Mouse (Mus musculus) liver, embryonic 16.5 days (tissue): ENCODE measurements around the gene Ficd. TPM values are rescaled to one million over a fixed set of nuclear protein-coding genes. Genes with fewer than 3 reads are reported as not detected.
A peak's percentile ranks its signal among the peaks of the same experiment; 100 is the strongest.

ENCODE experiments used
- ATAC-seq: fragments of 200-750 bp; cut with Nextera tagmentation; 2 replicates; pipeline ENCODE4 v1.8.0; 2017; ENCODE audit warnings: low read depth, mild to moderate bottlenecking, moderate number of reproducible peaks, moderate library complexity
- H3K27ac ChIP-seq: fragments of 300-500 bp; sonication (generic); 2 replicates; pipeline ENCODE4 v1.5.1; 2014; ENCODE audit warnings: mild to moderate bottlenecking, low read length
- H3K27me3 ChIP-seq: fragments of 300-500 bp; sonication (generic); 2 replicates; pipeline ENCODE4 v1.6.1; 2014; ENCODE audit warnings: low read depth, low read length, mixed read lengths; ENCODE audit not compliant: control insufficient read depth, insufficient read depth
- H3K36me3 ChIP-seq: fragments of 300-500 bp; sonication (generic); 2 replicates; pipeline ENCODE4 v1.6.1; 2014; ENCODE audit warnings: mild to moderate bottlenecking; ENCODE audit not compliant: control insufficient read depth, insufficient read depth
- H3K4me1 ChIP-seq: fragments of 300-500 bp; sonication (generic); 2 replicates; pipeline ENCODE4 v1.6.1; 2014; ENCODE audit warnings: low read depth, low read length, mixed read lengths; ENCODE audit not compliant: control insufficient read depth
- H3K4me2 ChIP-seq: fragments of 300-500 bp; sonication (generic); 2 replicates; pipeline ENCODE4 v1.6.1; 2014; ENCODE audit warnings: low read depth, low read length, mixed read lengths
- H3K4me3 ChIP-seq: fragments of 300-500 bp; sonication (generic); 2 replicates; pipeline ENCODE4 v1.5.1; 2014; ENCODE audit warnings: low read depth, mild to moderate bottlenecking, low read length
- H3K9ac ChIP-seq: fragments of 300-500 bp; sonication (generic); 2 replicates; pipeline ENCODE4 v1.6.1; 2014; ENCODE audit warnings: low read depth, low read length
- H3K9me3 ChIP-seq: fragments of 300-500 bp; sonication (generic); replicated peaks from 2 replicates; pipeline ENCODE4 v1.6.1; 2016; ENCODE audit warnings: low read length; ENCODE audit not compliant: control insufficient read depth
- WGBS: fragments of 180-500 bp; shearing (Covaris S2); extraction: QIAGEN DNeasy Blood & Tissue Kit; methylation state at CpG from one replicate; pipeline ENCODE4 v1.1.7; 2014; ENCODE audit not compliant: insufficient replicate concordance; 5-methylcytosine and 5-hydroxymethylcytosine counted together
- polyA plus RNA-seq: library from polyadenylated mRNA; unstranded; fragments of >200 nt; fragmentation: Nextera tagmentation; extraction: Ambion mirVana; gene quantifications from 2 replicates; pipeline ENCODE4 v1.2.1, GENCODE M21; 2015

Gene Ficd
- polyA plus RNA-seq, 1 experiment from 2014 or later, result 2.6 TPM

GRCm38 (mm10) chr5:113726618-113727017 is 9.0 kb upstream of the Ficd start:
- no peaks in the 10 kb centered on the region for H3K9me3 ChIP-seq
- WGBS, result 45% methylated on average over 6 of the region's 6 CpGs
- ATAC-seq, result no peak
- H3K9ac ChIP-seq, result no peak overlapping the region
- H3K27me3 ChIP-seq, result no peaks in the 10 kb centered on the region
- no peak overlapping the region for H3K4me3 ChIP-seq
- H3K4me1 ChIP-seq, result no peaks in the 10 kb centered on the region
- H3K27ac ChIP-seq, result no peak overlapping the region
- H3K4me2 ChIP-seq, result no peak overlapping the region
- no peaks in the 10 kb centered on the region for H3K36me3 ChIP-seq

DNA sequence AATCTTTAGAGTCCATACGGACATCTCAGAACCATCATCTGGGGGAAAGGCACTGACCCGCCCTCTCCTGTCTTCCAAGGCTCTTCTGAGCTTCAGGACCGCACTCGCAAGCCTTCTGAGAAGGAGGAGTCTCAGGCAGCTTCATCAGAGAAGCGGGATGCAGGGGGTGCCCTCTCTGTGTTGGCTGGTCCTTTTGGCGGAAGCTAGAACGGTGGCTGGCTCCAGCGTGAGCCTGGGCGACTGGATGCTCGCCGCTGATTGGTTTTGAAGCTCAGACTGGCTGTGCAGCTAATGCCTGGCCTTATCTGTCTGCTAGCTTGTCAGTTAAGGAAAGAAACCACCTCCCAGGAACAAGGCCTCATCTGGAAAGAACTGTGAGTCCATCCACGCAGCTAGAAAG is 8.4 kb upstream of the Ficd start:
- no peak overlapping the region for H3K4me3 ChIP-seq
- no peak overlapping the region for H3K27ac ChIP-seq
- H3K27me3 ChIP-seq, result no peaks in the 10 kb centered on the region
- 50% methylated on average over 12 of the region's 12 CpGs for WGBS
- H3K9me3 ChIP-seq, result no peaks in the 10 kb centered on the region
- no peak overlapping the region for H3K9ac ChIP-seq
- no peak overlapping the region for H3K4me2 ChIP-seq
- no peaks in the 10 kb centered on the region for H3K36me3 ChIP-seq
- H3K4me1 ChIP-seq, result no peaks in the 10 kb centered on the region
- ATAC-seq, result no peak

GRCm38 (mm10) chr5:113728011-113728410 is 7.6 kb upstream of the Ficd start:
- Histone ChIP-seq H3K4me2 (no peak overlapping the region), H3K9me3 (no peaks in the 10 kb centered on the region), H3K4me3 (no peak overlapping the region), H3K4me1 (no peaks in the 10 kb centered on the region), H3K9ac (no peak overlapping the region), H3K27me3 (no peaks in the 10 kb centered on the region), H3K27ac (no peak overlapping the region), H3K36me3 (no peaks in the 10 kb centered on the region)
- 71% methylated on average over 7 of the region's 7 CpGs for WGBS
- no peak for ATAC-seq

DNA sequence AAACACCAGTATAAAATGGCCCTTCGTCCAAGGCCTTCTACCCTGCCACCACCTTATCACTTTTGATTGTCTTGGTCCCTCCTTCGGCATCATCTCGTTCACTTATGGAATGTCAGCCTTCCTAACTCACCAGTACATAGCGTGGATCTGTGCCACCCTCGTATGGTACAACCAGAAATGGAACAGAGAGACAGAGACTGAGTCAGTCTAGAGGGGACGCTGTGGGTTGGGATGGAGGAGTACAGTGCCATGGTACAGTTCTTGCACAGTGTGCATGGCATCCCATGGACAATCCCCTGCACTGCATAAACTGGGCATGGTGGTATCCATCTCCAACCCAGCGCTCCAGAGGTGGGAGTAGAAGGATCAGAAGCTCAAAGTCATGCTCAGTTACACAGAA is 6.9 kb upstream of the Ficd start:
- no peaks in the 10 kb centered on the region for H3K36me3 ChIP-seq
- WGBS, result 70% methylated on average over 7 of the region's 7 CpGs
- no peak overlapping the region for H3K4me2 ChIP-seq
- no peak for ATAC-seq
- H3K27me3 ChIP-seq, result no peaks in the 10 kb centered on the region
- no peak overlapping the region for H3K27ac ChIP-seq
- H3K9me3 ChIP-seq, result no peaks in the 10 kb centered on the region
- no peak overlapping the region for H3K4me3 ChIP-seq
- H3K9ac ChIP-seq, result no peak overlapping the region
- no peaks in the 10 kb centered on the region for H3K4me1 ChIP-seq

DNA sequence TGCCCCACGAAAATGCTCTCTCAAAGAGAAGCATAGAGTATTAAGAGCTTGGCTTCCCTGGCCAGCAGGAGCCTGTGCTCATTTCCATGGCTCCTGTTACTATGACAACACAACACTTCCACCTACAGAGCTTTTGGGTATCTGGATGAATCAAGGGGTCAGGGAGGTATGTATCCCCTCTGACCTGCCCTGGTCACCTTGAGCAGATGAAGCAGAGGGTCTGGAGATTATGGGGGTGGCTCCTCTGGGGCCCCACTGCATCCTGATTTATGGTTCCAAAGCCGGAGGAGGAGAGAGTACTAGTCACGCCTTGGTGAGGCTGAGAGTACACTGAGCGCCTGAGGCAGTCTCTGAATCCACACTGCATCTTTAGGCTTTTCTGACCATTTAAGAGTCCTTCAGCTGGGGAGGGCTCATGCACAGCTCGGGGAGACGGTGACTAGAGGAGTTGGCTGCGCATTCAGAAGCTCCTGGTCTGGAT is 4.9 kb upstream of the Ficd start:
- H3K9ac ChIP-seq, result no peak overlapping the region
- 55% methylated on average over 7 of the region's 7 CpGs for WGBS
- H3K9me3 ChIP-seq, result no peaks in the 10 kb centered on the region
- ATAC-seq, result no peak
- H3K27ac ChIP-seq, result no peak overlapping the region
- peaks cover 7% of the 10 kb centered on the region for H3K4me1 ChIP-seq
- no peaks in the 10 kb centered on the region for H3K27me3 ChIP-seq
- H3K4me2 ChIP-seq, result no peak overlapping the region
- H3K36me3 ChIP-seq, result no peaks in the 10 kb centered on the region
- no peak overlapping the region for H3K4me3 ChIP-seq

- H3K36me3 ChIP-seq, result no peaks in the 10 kb centered on the region
- H3K4me3 ChIP-seq, result no peak overlapping the region
- no peak overlapping the region for H3K4me2 ChIP-seq
- H3K27ac ChIP-seq, result no peak overlapping the region
- ATAC-seq, result no peak
- peaks cover 7% of the 10 kb centered on the region for H3K4me1 ChIP-seq
- 70% methylated on average over 7 of the region's 7 CpGs for whole genome bisulfite sequencing
- H3K27me3 ChIP-seq, result no peaks in the 10 kb centered on the region
- no peak overlapping the region for H3K9ac ChIP-seq
- no peaks in the 10 kb centered on the region for H3K9me3 ChIP-seq
Measured at GRCm38 (mm10) chr5:113731174-113731573, 4.4 kb upstream of the Ficd start.

DNA sequence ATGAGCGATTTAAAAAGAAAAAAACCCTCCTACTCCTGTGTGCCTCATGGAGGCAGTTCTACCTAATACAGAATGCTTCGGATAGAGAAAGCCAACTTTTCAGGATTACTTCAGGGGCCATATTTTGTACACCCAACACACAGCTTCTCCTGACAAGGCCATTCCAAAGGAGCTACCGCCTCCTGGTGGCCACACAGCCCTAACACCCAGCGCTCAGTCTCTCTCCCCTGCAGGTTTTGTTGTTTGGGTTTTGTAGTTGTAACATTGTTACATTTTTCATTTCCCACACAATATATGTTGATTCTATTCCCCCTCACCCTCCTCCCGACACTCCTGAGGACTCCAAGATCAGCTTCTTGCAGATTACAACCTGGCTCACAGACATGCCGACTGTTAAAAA is 3.4 kb upstream of the Ficd start:
- Histone ChIP-seq H3K27ac (no peak overlapping the region), H3K4me2 (no peak overlapping the region), H3K9ac (no peak overlapping the region), H3K27me3 (no peaks in the 10 kb centered on the region), H3K9me3 (no peaks in the 10 kb centered on the region), H3K4me1 (peaks cover 15% of the 10 kb centered on the region), H3K36me3 (no peaks in the 10 kb centered on the region), H3K4me3 (no peak overlapping the region)
- 27% methylated on average over 6 of the region's 6 CpGs for WGBS
- ATAC-seq, result no peak

DNA sequence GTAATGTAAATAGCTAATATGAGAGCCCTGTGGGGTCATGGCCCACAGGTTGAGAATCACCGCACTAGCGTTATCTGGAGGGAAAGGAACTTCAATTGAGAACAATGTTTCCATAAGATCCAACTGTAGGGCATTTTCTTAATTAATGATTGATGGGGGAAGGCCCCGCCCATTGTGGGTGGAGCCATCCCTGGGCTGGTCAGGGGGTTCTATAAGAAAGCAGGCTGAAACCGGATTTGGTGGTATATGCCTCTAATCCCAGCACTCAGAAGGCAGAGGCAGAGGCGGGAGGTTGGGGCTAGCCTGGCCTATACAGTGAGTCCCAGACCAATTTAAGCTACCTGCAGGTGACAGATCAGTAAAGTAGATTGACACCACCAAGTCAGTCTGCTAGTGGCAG is 1.2 kb upstream of the Ficd start:
- no peak overlapping the region for H3K9ac ChIP-seq
- H3K4me3 ChIP-seq, result no peak overlapping the region
- H3K27ac ChIP-seq, result peak overlapping the region; percentile 93; the same call in 1 of the 2 replicates
- H3K27me3 ChIP-seq, result no peaks in the 10 kb centered on the region
- H3K36me3 ChIP-seq, result peaks cover 11% of the 10 kb centered on the region
- H3K9me3 ChIP-seq, result no peaks in the 10 kb centered on the region
- ATAC-seq, result no peak
- H3K4me2 ChIP-seq, result no peak overlapping the region
- peaks cover 15% of the 10 kb centered on the region for H3K4me1 ChIP-seq
- WGBS, result 66% methylated on average over 5 of the region's 5 CpGs

GRCm38 (mm10) chr5:113735023-113735344 is 619 bp upstream of the Ficd start:
- H3K4me3 ChIP-seq, result peak overlapping the region; percentile 80
- H3K27ac ChIP-seq, result peak overlapping the region; percentile 93
- peaks cover 11% of the 10 kb centered on the region for H3K36me3 ChIP-seq
- H3K27me3 ChIP-seq, result no peaks in the 10 kb centered on the region
- H3K4me1 ChIP-seq, result peaks cover 15% of the 10 kb centered on the region
- H3K4me2 ChIP-seq, result peak overlapping the region; percentile 84
- 25% methylated on average over 7 of the region's 7 CpGs for WGBS
- H3K9ac ChIP-seq, result peak overlapping the region; percentile 59
- no peaks in the 10 kb centered on the region for H3K9me3 ChIP-seq
- peak; percentile 17 for ATAC-seq
